Mouse (Mus musculus): ENCODE measurements around the gene Tiam2. TPM values are rescaled to one million over a fixed set of nuclear protein-coding genes. Genes with fewer than 3 reads are reported as not detected.
A peak's percentile ranks its signal among the peaks of the same experiment; 100 is the strongest.

Tiam2 gene
- polyA plus RNA-seq, 1 experiment from 2014 or later = 5.5 TPM

GRCm38 (mm10) chr17:3498580-3498979, 172.2 kb downstream of the Tiam2 start:
- Histone ChIP-seq H3K27me3 (ENCODE audit: control insufficient read depth, insufficient read depth, low read length) (no peaks in the 10 kb centered on the region), H3K9ac (ENCODE audit: low read depth, low read length) (no peak overlapping the region), H3K9me3 (ENCODE audit: control insufficient read depth, low read length) (no peaks in the 10 kb centered on the region), H3K27ac (ENCODE audit: low read depth, low read length) (no peak overlapping the region), H3K4me2 (replicated peaks; ENCODE audit: low read depth, low read length) (no peak overlapping the region), H3K4me1 (replicated peaks; ENCODE audit: control insufficient read depth, insufficient read depth, low read length) (no peaks in the 10 kb centered on the region), H3K36me3 (ENCODE audit: control insufficient read depth, insufficient read depth, low read length) (no peaks in the 10 kb centered on the region), H3K4me3 (ENCODE audit: low read depth, low read length) (no peak overlapping the region)
- no peak for DNase-seq (ENCODE audit: low spot score)
- 92% methylated on average over 3 of the region's 3 CpGs for WGBS
- no peak for ATAC-seq (ENCODE audit: low FRiP score)

- Histone ChIP-seq H3K4me1 (replicated peaks; ENCODE audit: control insufficient read depth, insufficient read depth, low read length) (no peaks in the 10 kb centered on the region), H3K4me3 (ENCODE audit: low read depth, low read length) (no peak overlapping the region), H3K27ac (ENCODE audit: low read depth, low read length) (no peak overlapping the region), H3K36me3 (ENCODE audit: control insufficient read depth, insufficient read depth, low read length) (no peaks in the 10 kb centered on the region), H3K27me3 (ENCODE audit: control insufficient read depth, insufficient read depth, low read length) (no peaks in the 10 kb centered on the region), H3K9me3 (ENCODE audit: control insufficient read depth, low read length) (no peaks in the 10 kb centered on the region), H3K4me2 (replicated peaks; ENCODE audit: low read depth, low read length) (no peak overlapping the region), H3K9ac (ENCODE audit: low read depth, low read length) (no peak overlapping the region)
- ATAC-seq (ENCODE audit: low FRiP score) (no peak), DNase-seq (ENCODE audit: low spot score) (no peak)
- WGBS = 93% methylated on average over 8 of the region's 8 CpGs
Observed at GRCm38 (mm10) chr17:3499468-3499867, 173.1 kb downstream of the Tiam2 start.

- 95% methylated on average over 6 of the region's 6 CpGs for WGBS
- Histone ChIP-seq H3K4me2 (replicated peaks; ENCODE audit: low read depth, low read length) (no peak overlapping the region), H3K4me3 (ENCODE audit: low read depth, low read length) (no peak overlapping the region), H3K4me1 (replicated peaks; ENCODE audit: control insufficient read depth, insufficient read depth, low read length) (no peaks in the 10 kb centered on the region), H3K27me3 (ENCODE audit: control insufficient read depth, insufficient read depth, low read length) (no peaks in the 10 kb centered on the region), H3K27ac (ENCODE audit: low read depth, low read length) (no peak overlapping the region), H3K9ac (ENCODE audit: low read depth, low read length) (no peak overlapping the region), H3K9me3 (ENCODE audit: control insufficient read depth, low read length) (no peaks in the 10 kb centered on the region), H3K36me3 (ENCODE audit: control insufficient read depth, insufficient read depth, low read length) (no peaks in the 10 kb centered on the region)
- no peak for DNase-seq (ENCODE audit: low spot score)
- no peak for ATAC-seq (ENCODE audit: low FRiP score)
Observed at GRCm38 (mm10) chr17:3500076-3500475, 173.7 kb downstream of the Tiam2 start.

GRCm38 (mm10) chr17:3500936-3501335, 174.6 kb downstream of the Tiam2 start:
- H3K4me3 ChIP-seq (ENCODE audit: low read depth, low read length) = no peak overlapping the region
- H3K4me2 ChIP-seq (replicated peaks; ENCODE audit: low read depth, low read length) = no peak overlapping the region
- H3K27ac ChIP-seq (ENCODE audit: low read depth, low read length) = no peak overlapping the region
- H3K36me3 ChIP-seq (ENCODE audit: control insufficient read depth, insufficient read depth, low read length) = no peaks in the 10 kb centered on the region
- no peaks in the 10 kb centered on the region for H3K27me3 ChIP-seq (ENCODE audit: control insufficient read depth, insufficient read depth, low read length)
- H3K4me1 ChIP-seq (replicated peaks; ENCODE audit: control insufficient read depth, insufficient read depth, low read length) = no peaks in the 10 kb centered on the region
- DNase-seq (ENCODE audit: low spot score) = no peak
- H3K9ac ChIP-seq (ENCODE audit: low read depth, low read length) = no peak overlapping the region
- no peaks in the 10 kb centered on the region for H3K9me3 ChIP-seq (ENCODE audit: control insufficient read depth, low read length)
- 89% methylated on average over 4 of the region's 4 CpGs for WGBS
- no peak for ATAC-seq (ENCODE audit: low FRiP score)

- Histone ChIP-seq H3K4me1 (replicated peaks; ENCODE audit: control insufficient read depth, insufficient read depth, low read length) (no peaks in the 10 kb centered on the region), H3K9me3 (ENCODE audit: control insufficient read depth, low read length) (no peaks in the 10 kb centered on the region), H3K4me3 (ENCODE audit: low read depth, low read length) (no peak overlapping the region), H3K4me2 (replicated peaks; ENCODE audit: low read depth, low read length) (no peak overlapping the region), H3K9ac (ENCODE audit: low read depth, low read length) (no peak overlapping the region), H3K27me3 (ENCODE audit: control insufficient read depth, insufficient read depth, low read length) (no peaks in the 10 kb centered on the region), H3K27ac (ENCODE audit: low read depth, low read length) (no peak overlapping the region), H3K36me3 (ENCODE audit: control insufficient read depth, insufficient read depth, low read length) (no peaks in the 10 kb centered on the region)
- WGBS = 76% methylated on average over 1 of the region's 1 CpGs
- ATAC-seq (ENCODE audit: low FRiP score) (no peak), DNase-seq (ENCODE audit: low spot score) (no peak)
Observed at GRCm38 (mm10) chr17:3505711-3506110, 179.3 kb downstream of the Tiam2 start.

- H3K9me3 ChIP-seq (ENCODE audit: control insufficient read depth, low read length) = no peaks in the 10 kb centered on the region
- DNase-seq (ENCODE audit: low spot score) (no peak), ATAC-seq (ENCODE audit: low FRiP score) (no peak)
- no peaks in the 10 kb centered on the region for H3K36me3 ChIP-seq (ENCODE audit: control insufficient read depth, insufficient read depth, low read length)
- H3K27me3 ChIP-seq (ENCODE audit: control insufficient read depth, insufficient read depth, low read length) = no peaks in the 10 kb centered on the region
- no peak overlapping the region for H3K4me2 ChIP-seq (replicated peaks; ENCODE audit: low read depth, low read length)
- 91% methylated on average over 8 of the region's 8 CpGs for WGBS
- no peak overlapping the region for H3K9ac ChIP-seq (ENCODE audit: low read depth, low read length)
- H3K4me1 ChIP-seq (replicated peaks; ENCODE audit: control insufficient read depth, insufficient read depth, low read length) = no peaks in the 10 kb centered on the region
- H3K27ac ChIP-seq (ENCODE audit: low read depth, low read length) = no peak overlapping the region
- no peak overlapping the region for H3K4me3 ChIP-seq (ENCODE audit: low read depth, low read length)
Observed at GRCm38 (mm10) chr17:3506508-3506907, 180.1 kb downstream of the Tiam2 start.

GRCm38 (mm10) chr17:3509841-3510240, 183.5 kb downstream of the Tiam2 start:
- Histone ChIP-seq H3K4me1 (replicated peaks; ENCODE audit: control insufficient read depth, insufficient read depth, low read length) (no peaks in the 10 kb centered on the region), H3K27ac (ENCODE audit: low read depth, low read length) (no peak overlapping the region), H3K9ac (ENCODE audit: low read depth, low read length) (no peak overlapping the region), H3K4me3 (ENCODE audit: low read depth, low read length) (no peak overlapping the region), H3K27me3 (ENCODE audit: control insufficient read depth, insufficient read depth, low read length) (no peaks in the 10 kb centered on the region), H3K9me3 (ENCODE audit: control insufficient read depth, low read length) (no peaks in the 10 kb centered on the region), H3K4me2 (replicated peaks; ENCODE audit: low read depth, low read length) (no peak overlapping the region), H3K36me3 (ENCODE audit: control insufficient read depth, insufficient read depth, low read length) (no peaks in the 10 kb centered on the region)
- DNase-seq (ENCODE audit: low spot score) = peak; percentile 76
- ATAC-seq (ENCODE audit: low FRiP score) = peak; percentile 70
- WGBS = 14% methylated on average over 1 of the region's 1 CpGs

- Histone ChIP-seq H3K4me3 (ENCODE audit: low read depth, low read length) (no peak overlapping the region), H3K36me3 (ENCODE audit: control insufficient read depth, insufficient read depth, low read length) (no peaks in the 10 kb centered on the region), H3K9ac (ENCODE audit: low read depth, low read length) (no peak overlapping the region), H3K4me1 (replicated peaks; ENCODE audit: control insufficient read depth, insufficient read depth, low read length) (no peaks in the 10 kb centered on the region), H3K9me3 (ENCODE audit: control insufficient read depth, low read length) (no peaks in the 10 kb centered on the region), H3K4me2 (replicated peaks; ENCODE audit: low read depth, low read length) (no peak overlapping the region), H3K27me3 (ENCODE audit: control insufficient read depth, insufficient read depth, low read length) (no peaks in the 10 kb centered on the region), H3K27ac (ENCODE audit: low read depth, low read length) (no peak overlapping the region)
- ATAC-seq (ENCODE audit: low FRiP score) (no peak), DNase-seq (ENCODE audit: low spot score) (no peak)
- WGBS = 84% methylated on average over 5 of the region's 5 CpGs
Observed at GRCm38 (mm10) chr17:3514316-3514715, 187.9 kb downstream of the Tiam2 start.

GRCm38 (mm10) chr17:3515851-3516250, 189.5 kb downstream of the Tiam2 start:
- Histone ChIP-seq H3K9ac (ENCODE audit: low read depth, low read length) (no peak overlapping the region), H3K36me3 (ENCODE audit: control insufficient read depth, insufficient read depth, low read length) (no peaks in the 10 kb centered on the region), H3K4me2 (replicated peaks; ENCODE audit: low read depth, low read length) (no peak overlapping the region), H3K4me1 (replicated peaks; ENCODE audit: control insufficient read depth, insufficient read depth, low read length) (no peaks in the 10 kb centered on the region), H3K9me3 (ENCODE audit: control insufficient read depth, low read length) (no peaks in the 10 kb centered on the region), H3K27me3 (ENCODE audit: control insufficient read depth, insufficient read depth, low read length) (no peaks in the 10 kb centered on the region), H3K4me3 (ENCODE audit: low read depth, low read length) (no peak overlapping the region), H3K27ac (ENCODE audit: low read depth, low read length) (no peak overlapping the region)
- ATAC-seq (ENCODE audit: low FRiP score) (no peak), DNase-seq (ENCODE audit: low spot score) (no peak)
- WGBS = 95% methylated on average over 8 of the region's 8 CpGs

All from hindbrain, embryonic 11.5 days (tissue).